Mouse (Mus musculus) midbrain, embryonic 11.5 days (tissue): ENCODE data around the gene Iqgap3. TPM values are rescaled to one million over a fixed set of nuclear protein-coding genes. Genes with fewer than 3 reads are reported as not detected.

Experiments used
- ATAC-seq: fragments of 200-750 bp; cut with Nextera tagmentation; 2 replicates; pipeline ENCODE4 v1.8.0; 2017; ENCODE audit warnings: moderate TSS enrichment, moderate library complexity; ENCODE audit not compliant: low FRiP score
- DNase-seq: peaks from one replicate; pipeline ENCODE4 v3.0.0; 2015; ENCODE audit warnings: low spot score; ENCODE audit errors: missing footprints
- H3K27ac ChIP-seq: fragments of 300-500 bp; sonication (generic); 2 replicates; pipeline ENCODE4 v1.5.1; 2014; ENCODE audit warnings: low read depth, low read length
- H3K27me3 ChIP-seq: fragments of 300-500 bp; sonication (generic); 2 replicates; pipeline ENCODE4 v1.6.1; 2014; ENCODE audit warnings: mild to moderate bottlenecking, low read length, moderate library complexity, mixed read lengths; ENCODE audit not compliant: control insufficient read depth, insufficient read depth
- H3K36me3 ChIP-seq: fragments of 300-500 bp; sonication (generic); 2 replicates; pipeline ENCODE4 v1.6.1; 2014; ENCODE audit warnings: mild to moderate bottlenecking, low read length, moderate library complexity, mixed read lengths; ENCODE audit not compliant: control insufficient read depth, insufficient read depth
- H3K4me1 ChIP-seq: fragments of 300-500 bp; sonication (generic); 2 replicates; pipeline ENCODE4 v1.6.1; 2014; ENCODE audit warnings: low read length; ENCODE audit not compliant: control insufficient read depth, insufficient read depth
- H3K4me2 ChIP-seq: fragments of 300-500 bp; sonication (generic); 2 replicates; pipeline ENCODE4 v1.6.1; 2014; ENCODE audit warnings: mild to moderate bottlenecking, moderate library complexity
- H3K4me3 ChIP-seq: fragments of 300-500 bp; sonication (generic); 2 replicates; pipeline ENCODE4 v1.5.1; 2014; ENCODE audit warnings: low read depth, low read length
- H3K9ac ChIP-seq: fragments of 300-500 bp; sonication (generic); 2 replicates; pipeline ENCODE4 v1.6.1; 2014; ENCODE audit warnings: low read length
- H3K9me3 ChIP-seq: fragments of 300-500 bp; sonication (generic); 2 replicates; pipeline ENCODE4 v1.6.1; 2016; ENCODE audit warnings: low read length; ENCODE audit not compliant: control insufficient read depth
- WGBS: fragments of 180-500 bp; shearing (Covaris S2); extraction: QIAGEN DNeasy Blood & Tissue Kit; methylation state at CpG from one replicate; pipeline ENCODE4 v1.1.7; 2014; 5-methylcytosine and 5-hydroxymethylcytosine counted together
- polyA plus RNA-seq: library from polyadenylated mRNA; unstranded; fragments of >200 nt; fragmentation: Nextera tagmentation; extraction: Ambion mirVana; gene quantifications from 2 replicates; pipeline ENCODE4 v1.2.1, GENCODE M21; 2014

Iqgap3 gene
- polyA plus RNA-seq, 1 experiment from 2014 or later, result 16.5 TPM

GRCm38 (mm10) chr3:88102611-88103010, 20.8 kb downstream of the Iqgap3 start:
- H3K4me1 ChIP-seq, result no peaks in the 10 kb centered on the region
- no peak overlapping the region for H3K4me2 ChIP-seq
- no peak overlapping the region for H3K27ac ChIP-seq
- H3K36me3 ChIP-seq, result peaks cover 11% of the 10 kb centered on the region
- H3K9ac ChIP-seq, result no peak overlapping the region
- DNase-seq, result no peak
- no peak overlapping the region for H3K4me3 ChIP-seq
- no peak for ATAC-seq
- WGBS, result 87% methylated on average over 6 of the region's 6 CpGs
- H3K9me3 ChIP-seq, result no peaks in the 10 kb centered on the region
- H3K27me3 ChIP-seq, result no peaks in the 10 kb centered on the region

- Histone ChIP-seq H3K27ac (no peak overlapping the region), H3K36me3 (peaks cover 20% of the 10 kb centered on the region), H3K9ac (no peak overlapping the region), H3K9me3 (no peaks in the 10 kb centered on the region), H3K4me2 (no peak overlapping the region), H3K27me3 (no peaks in the 10 kb centered on the region), H3K4me3 (no peak overlapping the region), H3K4me1 (no peaks in the 10 kb centered on the region)
- DNase-seq (no peak), ATAC-seq (no peak)
- 84% methylated on average over 4 of the region's 4 CpGs for WGBS
Measured at GRCm38 (mm10) chr3:88106126-88106525, 24.4 kb downstream of the Iqgap3 start.

GRCm38 (mm10) chr3:88109126-88109525, 27.4 kb downstream of the Iqgap3 start:
- Histone ChIP-seq H3K4me2 (no peak overlapping the region), H3K9ac (no peak overlapping the region), H3K9me3 (no peaks in the 10 kb centered on the region), H3K36me3 (peaks cover 23% of the 10 kb centered on the region), H3K27ac (no peak overlapping the region), H3K27me3 (no peaks in the 10 kb centered on the region), H3K4me1 (no peaks in the 10 kb centered on the region), H3K4me3 (no peak overlapping the region)
- DNase-seq (no peak), ATAC-seq (no peak)
- WGBS, result 93% methylated on average over 6 of the region's 6 CpGs

- no peak for DNase-seq
- peaks cover 30% of the 10 kb centered on the region for H3K36me3 ChIP-seq
- H3K27ac ChIP-seq, result no peak overlapping the region
- no peak overlapping the region for H3K9ac ChIP-seq
- no peaks in the 10 kb centered on the region for H3K9me3 ChIP-seq
- H3K4me1 ChIP-seq, result no peaks in the 10 kb centered on the region
- H3K27me3 ChIP-seq, result no peaks in the 10 kb centered on the region
- no peak overlapping the region for H3K4me3 ChIP-seq
- ATAC-seq, result no peak
- no peak overlapping the region for H3K4me2 ChIP-seq
- WGBS, result 98% methylated on average over 12 of the region's 12 CpGs
Measured at GRCm38 (mm10) chr3:88114396-88114795, 32.6 kb downstream of the Iqgap3 start.

- Histone ChIP-seq H3K4me2 (no peak overlapping the region), H3K27ac (no peak overlapping the region), H3K27me3 (no peaks in the 10 kb centered on the region), H3K9me3 (no peaks in the 10 kb centered on the region), H3K4me3 (no peak overlapping the region), H3K36me3 (peaks cover 18% of the 10 kb centered on the region), H3K9ac (no peak overlapping the region), H3K4me1 (no peaks in the 10 kb centered on the region)
- DNase-seq, result no peak
- WGBS, result 91% methylated on average over 19 of the region's 19 CpGs
- ATAC-seq, result no peak
Measured at GRCm38 (mm10) chr3:88120117-88120651, 38.4 kb downstream of the Iqgap3 start.

GRCm38 (mm10) chr3:88121164-88122131, 39.7 kb downstream of the Iqgap3 start:
- ATAC-seq (no peak), DNase-seq (no peak)
- Histone ChIP-seq H3K27me3 (no peaks in the 10 kb centered on the region), H3K9me3 (no peaks in the 10 kb centered on the region), H3K4me1 (no peaks in the 10 kb centered on the region), H3K9ac (no peak overlapping the region), H3K4me3 (no peak overlapping the region), H3K36me3 (peaks cover 16% of the 10 kb centered on the region), H3K4me2 (no peak overlapping the region), H3K27ac (no peak overlapping the region)
- WGBS, result 87% methylated on average over 14 of the region's 14 CpGs

- WGBS, result 79% methylated on average over 4 of the region's 4 CpGs
- H3K27me3 ChIP-seq, result no peaks in the 10 kb centered on the region
- H3K9me3 ChIP-seq, result no peaks in the 10 kb centered on the region
- H3K4me2 ChIP-seq, result no peak overlapping the region
- DNase-seq, result no peak
- H3K4me1 ChIP-seq, result no peaks in the 10 kb centered on the region
- H3K36me3 ChIP-seq, result peaks cover 3% of the 10 kb centered on the region; the same call in 1 of the 2 replicates
- H3K27ac ChIP-seq, result no peak overlapping the region
- H3K9ac ChIP-seq, result no peak overlapping the region
- ATAC-seq, result no peak
- no peak overlapping the region for H3K4me3 ChIP-seq
Measured at GRCm38 (mm10) chr3:88125195-88125594, 43.4 kb downstream of the Iqgap3 start.

- 85% methylated on average over 7 of the region's 7 CpGs for WGBS
- ATAC-seq (no peak), DNase-seq (no peak)
- H3K27me3 ChIP-seq, result no peaks in the 10 kb centered on the region
- no peak overlapping the region for H3K27ac ChIP-seq
- H3K4me3 ChIP-seq, result no peak overlapping the region
- no peak overlapping the region for H3K9ac ChIP-seq
- H3K36me3 ChIP-seq, result no peaks in the 10 kb centered on the region
- H3K9me3 ChIP-seq, result no peaks in the 10 kb centered on the region
- H3K4me1 ChIP-seq, result no peaks in the 10 kb centered on the region
- H3K4me2 ChIP-seq, result no peak overlapping the region
Measured at GRCm38 (mm10) chr3:88126181-88126580, 44.4 kb downstream of the Iqgap3 start.

- no peak overlapping the region for H3K9ac ChIP-seq
- H3K9me3 ChIP-seq, result no peaks in the 10 kb centered on the region
- DNase-seq (no peak), ATAC-seq (no peak)
- H3K36me3 ChIP-seq, result no peaks in the 10 kb centered on the region
- H3K27me3 ChIP-seq, result no peaks in the 10 kb centered on the region
- no peak overlapping the region for H3K4me3 ChIP-seq
- no peaks in the 10 kb centered on the region for H3K4me1 ChIP-seq
- H3K27ac ChIP-seq, result no peak overlapping the region
- 67% methylated on average over 3 of the region's 3 CpGs for WGBS
- no peak overlapping the region for H3K4me2 ChIP-seq
Measured at GRCm38 (mm10) chr3:88127636-88128035, 45.9 kb downstream of the Iqgap3 start.
